Mouse (Mus musculus) adrenal gland, adult (tissue): Measurements from ENCODE around the gene Apoc2.

Source experiments
- DNase-seq, 2 experiments: peaks; one replicate each; pipeline ENCODE4 v3.0.0; 2022 to 2023; ENCODE audit warnings: low spot score in 1 of 2; ENCODE audit not compliant: inconsistent age in 2 of 2

Apoc2 gene

GRCm38 (mm10) chr7:19632720-19633119 is 45.0 kb downstream of the Apoc2 start:
- no peak for DNase-seq

DNA sequence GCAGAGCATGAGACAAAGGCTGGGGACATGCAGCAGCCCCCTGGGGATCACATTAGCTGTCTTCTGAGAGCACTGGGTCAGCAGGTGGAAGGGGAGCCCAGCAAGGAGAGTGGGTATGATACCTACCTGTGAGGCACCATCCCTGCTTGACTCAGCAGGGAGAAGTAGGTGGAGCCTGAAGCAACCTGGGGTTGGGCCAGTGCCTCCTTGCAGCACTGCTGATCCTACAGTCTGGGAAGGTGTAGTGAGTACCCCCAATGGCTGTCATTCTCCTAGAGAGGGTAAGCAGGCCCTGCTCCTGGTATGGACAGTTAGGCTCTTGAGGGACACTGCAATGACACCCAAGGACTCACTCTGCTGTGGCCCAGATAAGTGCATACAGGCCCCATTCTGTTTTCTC is 45.5 kb downstream of the Apoc2 start:
- DNase-seq = no peak

DNA sequence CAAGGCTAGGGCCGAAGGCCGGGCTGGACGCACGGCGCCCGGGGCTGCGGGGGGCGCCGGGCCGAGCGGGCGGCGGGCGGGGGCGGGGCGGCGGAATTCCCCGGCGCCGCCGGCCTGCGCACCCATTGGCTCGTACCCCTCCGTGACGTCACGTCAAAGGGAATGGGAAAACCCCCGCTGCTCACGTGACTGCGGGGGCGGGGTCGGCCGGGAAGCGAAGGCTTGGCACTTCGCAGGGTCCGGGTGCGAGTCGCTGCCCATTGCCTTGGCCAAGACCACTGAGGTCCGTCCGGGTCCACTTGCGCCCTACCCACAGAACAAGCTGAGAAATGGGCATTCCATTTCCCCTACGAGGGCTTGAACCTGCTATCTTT is 48.4 kb downstream of the Apoc2 start, which contains the start of gene Relb:
TSS of gene Relb (minus strand) at position 78 of the 374 bp plus-strand sequence.
- DNase-seq = peak; percentile 94 to 97

- peak; percentile 98 to 99 for DNase-seq
Measured at GRCm38 (mm10) chr7:19628536-19629360, 49.0 kb downstream of the Apoc2 start.

- DNase-seq = no peak
Measured at GRCm38 (mm10) chr7:19628192-19628535, 49.6 kb downstream of the Apoc2 start.

DNA sequence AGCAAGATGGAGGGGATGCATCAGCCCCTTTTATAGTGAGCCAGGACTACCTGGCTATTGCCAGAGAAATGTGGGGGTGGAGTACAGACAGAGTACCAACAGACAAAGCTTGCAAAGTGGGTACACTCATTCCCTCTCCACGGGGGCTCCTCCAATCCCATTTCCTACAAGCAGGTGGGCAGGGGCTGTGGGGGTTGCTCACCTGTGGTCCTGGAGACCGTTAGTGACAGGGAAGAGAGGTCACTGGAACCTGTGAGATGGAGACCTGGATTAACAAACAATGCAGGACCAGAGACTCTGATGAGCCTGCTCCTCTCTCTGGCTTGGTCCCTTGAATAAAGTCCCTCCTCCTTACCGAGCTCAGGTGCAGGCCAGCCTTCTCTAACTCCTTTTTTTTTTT is 50.0 kb downstream of the Apoc2 start:
- DNase-seq = peak; percentile 51 to 65

- no peak for DNase-seq
Measured at GRCm38 (mm10) chr7:19623433-19623832, 54.3 kb downstream of the Apoc2 start.

DNA sequence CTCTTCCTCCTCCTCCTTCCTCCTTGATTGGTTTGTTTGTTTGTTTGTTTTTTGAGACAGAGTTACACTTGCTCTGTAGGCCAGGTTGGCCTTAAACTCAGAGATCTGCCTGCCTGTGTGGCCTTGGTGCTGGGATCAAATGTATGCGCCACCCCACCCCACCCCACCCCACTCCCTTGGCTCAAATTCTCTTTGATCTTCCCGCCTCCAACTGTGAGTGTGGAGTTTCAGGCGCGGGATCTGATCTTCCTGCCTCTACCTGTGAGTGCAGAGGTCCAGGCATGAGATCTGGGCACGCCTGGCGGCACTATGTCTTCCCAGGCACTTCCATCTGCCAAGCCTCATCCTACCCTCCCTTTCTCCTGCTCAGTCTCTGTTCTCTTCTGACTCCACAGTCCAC is 55.5 kb downstream of the Apoc2 start:
- DNase-seq = no peak
